Mouse (Mus musculus) telencephalon, adult 2 months (tissue): ENCODE results near the gene Terb1.

Experiments
- DNase-seq: peaks from one replicate; pipeline ENCODE4 v3.0.0-alpha.2; 2011; ENCODE audit warnings: low read depth, low spot score

Terb1 gene

GRCm38 (mm10) chr8:104509061-104510006, at the start of gene Terb1:
TSS of gene Terb1 (minus strand) at chr8:104509910.
- DNase-seq, result no peak

DNA sequence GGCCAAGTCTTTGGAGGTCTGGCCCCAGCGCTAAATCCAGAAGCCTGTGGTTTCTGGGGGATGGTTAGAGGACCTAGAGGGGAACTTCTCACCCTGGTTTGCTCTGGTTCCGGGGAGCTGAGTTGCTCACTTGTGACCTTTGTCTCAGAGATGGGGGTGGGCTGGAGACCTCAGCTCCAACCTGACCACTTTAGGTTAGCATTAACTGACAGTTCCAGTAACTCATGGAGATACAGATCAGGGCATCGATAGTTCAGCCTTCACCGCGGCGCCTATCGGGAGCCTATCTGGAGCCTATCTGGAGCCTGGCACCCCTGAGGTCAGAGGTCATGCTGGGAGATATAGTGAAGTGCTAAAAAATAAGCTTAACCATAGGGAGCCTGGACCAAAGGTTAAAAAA, 47.5 kb upstream of the Terb1 start:
- no peak for DNase-seq

DNA sequence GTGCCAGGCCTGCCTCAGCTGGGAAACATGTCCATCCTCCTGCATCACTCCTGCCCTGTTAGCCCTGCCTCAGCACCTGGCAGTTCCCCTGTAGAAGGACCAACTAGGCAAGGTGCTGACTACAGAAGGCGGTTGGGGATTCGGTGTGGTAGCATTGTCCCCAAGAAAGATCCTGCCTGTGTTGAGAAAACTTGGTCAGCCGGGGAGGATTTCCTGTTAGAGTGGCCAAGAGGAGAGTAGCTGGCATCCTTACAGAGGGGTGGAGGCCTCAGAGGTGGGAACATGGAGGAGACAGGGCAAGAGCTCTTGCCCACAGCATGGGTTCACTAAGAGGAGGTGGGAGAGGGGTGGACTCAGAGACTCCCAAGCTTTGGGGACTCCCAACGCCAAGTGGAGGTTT, 45.5 kb upstream of the Terb1 start:
- no peak for DNase-seq

- no peak for DNase-seq
Observed at GRCm38 (mm10) chr8:104543440-104544045, 33.8 kb upstream of the Terb1 start.

GRCm38 (mm10) chr8:104542160-104542559, 32.5 kb upstream of the Terb1 start:
- peak; percentile 92 for DNase-seq

DNA sequence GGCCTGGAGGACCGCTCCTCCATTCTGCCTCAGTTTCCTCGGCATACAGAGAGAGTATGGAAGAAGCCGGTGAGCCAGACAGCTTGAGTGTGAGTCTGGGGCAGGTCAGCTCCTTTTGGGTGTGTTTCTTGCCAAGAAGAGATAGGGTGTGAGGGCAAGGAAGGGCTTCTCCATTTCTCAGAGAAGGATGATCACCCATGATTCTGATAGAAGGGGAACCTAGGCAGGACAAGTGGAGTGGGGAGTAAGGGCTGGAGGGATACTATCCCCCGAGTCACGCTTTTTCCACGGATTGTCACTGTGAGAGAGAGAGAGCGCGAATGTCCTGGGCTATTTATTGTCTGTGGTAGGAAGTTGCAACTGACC, 31.8 kb upstream of the Terb1 start:
- DNase-seq, result no peak

GRCm38 (mm10) chr8:104540710-104541514, 31.2 kb upstream of the Terb1 start:
- DNase-seq, result no peak

DNA sequence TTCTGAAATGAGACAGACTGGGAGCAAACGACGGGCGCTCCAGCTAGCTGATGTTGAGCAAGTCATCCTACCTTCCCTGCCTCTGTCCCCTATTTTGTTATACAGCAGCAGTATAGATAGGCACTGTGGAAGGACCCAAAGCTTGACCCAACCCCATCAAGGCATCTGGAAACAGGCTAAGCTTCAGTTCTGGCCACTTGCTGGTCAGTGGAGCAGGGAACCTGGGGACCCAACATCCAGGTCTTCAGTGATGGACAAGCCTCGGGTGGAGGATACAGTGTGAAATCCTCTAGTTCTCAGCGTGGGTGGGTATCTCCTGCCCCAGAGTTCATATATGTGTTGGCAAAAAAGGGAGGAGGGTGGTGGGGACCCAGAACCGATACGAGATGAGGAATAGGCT, 30.5 kb upstream of the Terb1 start:
- no peak for DNase-seq

- peak; percentile 50 for DNase-seq
Observed at GRCm38 (mm10) chr8:104539566-104539965, 29.9 kb upstream of the Terb1 start.

DNA sequence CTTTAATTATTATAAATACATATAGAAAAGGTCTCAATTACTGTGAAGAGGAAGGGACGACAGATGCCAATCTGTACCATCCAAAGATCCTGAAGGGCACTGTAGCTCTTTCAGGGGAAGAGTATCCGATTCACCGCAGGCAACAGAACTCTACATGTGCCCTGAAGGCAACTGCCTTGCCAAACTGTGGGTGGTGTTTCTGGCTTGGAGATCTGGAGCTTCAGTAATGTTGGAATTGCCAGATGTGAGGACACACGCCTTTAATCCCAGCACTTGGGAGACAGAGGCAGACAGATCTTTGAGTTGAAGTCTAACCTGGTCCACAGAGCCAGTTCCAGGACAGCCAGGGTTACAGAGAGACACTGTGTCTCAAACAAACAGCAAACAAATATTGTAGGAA, 29.2 kb upstream of the Terb1 start:
- DNase-seq, result peak; percentile 39

DNA sequence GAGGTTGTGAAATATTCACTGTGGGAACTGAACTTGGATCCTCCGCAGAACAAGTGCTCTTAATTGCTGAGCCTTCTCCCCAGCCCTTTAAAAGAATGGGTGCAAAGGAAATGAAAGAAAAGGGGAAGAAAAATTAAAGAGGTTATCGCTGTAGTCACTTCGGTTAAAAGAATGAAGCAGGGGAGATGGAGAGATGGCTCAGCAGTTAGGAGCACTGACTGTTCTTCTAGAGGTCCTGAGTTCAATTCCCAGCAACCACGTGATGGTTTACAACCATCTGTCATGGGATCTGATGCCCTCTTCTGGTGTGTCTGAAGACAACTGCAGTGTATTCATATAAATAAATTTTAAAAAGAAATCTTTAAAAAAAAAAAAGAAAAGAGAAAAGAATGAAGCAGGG, 26.3 kb upstream of the Terb1 start:
- DNase-seq, result no peak

- DNase-seq, result no peak
Observed at GRCm38 (mm10) chr8:104535378-104535777, 25.7 kb upstream of the Terb1 start.

DNA sequence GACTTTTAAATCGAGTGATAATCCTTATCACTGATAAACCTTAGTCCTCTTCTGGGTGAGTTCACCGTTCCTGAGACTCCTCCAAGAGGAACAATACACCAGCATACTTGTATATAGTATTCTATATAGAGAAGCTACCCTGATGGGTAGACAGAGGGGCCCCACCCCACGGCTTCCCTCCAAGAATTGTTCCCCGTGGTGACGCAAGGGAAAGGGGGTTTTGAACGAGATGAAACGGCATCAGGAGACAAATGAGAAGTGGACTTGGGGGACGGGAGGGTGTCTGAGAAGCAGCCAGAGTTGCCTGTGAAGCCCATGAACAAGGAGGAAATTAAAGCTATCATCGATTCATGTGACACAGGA, 25.1 kb upstream of the Terb1 start:
- DNase-seq, result no peak

DNA sequence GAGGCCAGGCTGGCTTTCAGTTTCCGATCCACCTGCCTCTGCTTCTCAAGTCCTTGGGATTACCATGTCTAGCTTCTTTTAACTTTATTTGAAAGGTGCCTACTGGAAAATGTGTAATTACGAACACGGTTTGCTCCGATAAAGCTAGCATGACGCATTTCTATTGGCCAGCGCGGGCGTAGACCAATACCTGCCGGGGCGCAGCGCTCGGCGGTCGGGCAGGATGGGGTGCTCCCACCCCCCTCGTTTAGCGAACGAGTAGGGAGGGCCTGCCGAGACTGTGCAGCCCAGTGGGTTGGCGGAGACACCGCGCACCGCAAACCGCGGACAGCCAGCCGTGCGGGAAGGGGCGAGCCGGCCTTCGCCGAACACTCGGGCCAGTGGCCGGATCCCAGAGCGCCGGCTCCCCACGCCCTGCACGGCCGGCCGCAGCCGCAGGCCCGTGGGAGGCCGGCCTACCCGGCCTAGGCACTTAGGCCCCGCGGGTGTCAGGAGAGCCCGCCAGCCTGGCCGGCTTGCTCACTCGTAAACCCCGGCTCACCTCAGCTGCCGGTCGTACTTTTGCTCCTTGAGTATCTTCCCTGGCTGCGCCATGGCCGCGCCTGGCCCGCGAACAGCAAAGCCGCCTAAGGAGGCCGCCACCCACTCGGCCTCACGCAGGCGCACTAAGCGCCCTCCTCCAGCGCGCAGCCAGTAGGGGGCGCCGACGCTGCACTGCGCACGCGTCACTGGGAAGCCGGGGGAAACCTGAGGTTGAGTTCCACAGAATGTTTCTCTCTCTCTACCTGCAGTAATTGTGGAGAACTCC, 24.5 kb upstream of the Terb1 start, which contains the start of the genes Nae1 and Car7:
TSS of gene Nae1 (minus strand) at position 667 of the 808 bp plus-strand sequence.
TSS of gene Car7 (plus strand) at position 719 of the 808 bp plus-strand sequence.
- peak; percentile 83 for DNase-seq

- DNase-seq, result no peak
Observed at GRCm38 (mm10) chr8:104533551-104533950, 23.8 kb upstream of the Terb1 start.

GRCm38 (mm10) chr8:104529671-104530070, 20.0 kb upstream of the Terb1 start:
- no peak for DNase-seq

DNA sequence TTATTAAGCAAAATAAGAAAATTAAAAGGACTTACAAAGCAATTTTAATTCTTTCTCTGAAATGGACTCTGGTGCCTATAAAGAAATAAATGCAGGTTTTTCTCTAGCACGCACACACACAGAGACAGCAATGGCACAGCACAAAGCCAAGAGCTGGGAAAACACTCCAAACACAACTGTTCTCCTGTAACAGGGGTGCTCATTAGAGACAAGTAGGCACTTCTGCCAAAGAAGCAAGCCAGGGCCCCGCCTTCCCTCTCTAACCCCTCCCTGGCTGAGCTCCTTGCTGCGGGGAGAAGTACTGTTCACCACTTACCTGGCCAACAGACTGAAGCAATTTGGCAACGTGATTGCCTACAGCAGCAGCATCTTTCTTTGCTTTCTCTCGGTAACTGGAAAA, 8.2 kb upstream of the Terb1 start:
- no peak for DNase-seq

DNA sequence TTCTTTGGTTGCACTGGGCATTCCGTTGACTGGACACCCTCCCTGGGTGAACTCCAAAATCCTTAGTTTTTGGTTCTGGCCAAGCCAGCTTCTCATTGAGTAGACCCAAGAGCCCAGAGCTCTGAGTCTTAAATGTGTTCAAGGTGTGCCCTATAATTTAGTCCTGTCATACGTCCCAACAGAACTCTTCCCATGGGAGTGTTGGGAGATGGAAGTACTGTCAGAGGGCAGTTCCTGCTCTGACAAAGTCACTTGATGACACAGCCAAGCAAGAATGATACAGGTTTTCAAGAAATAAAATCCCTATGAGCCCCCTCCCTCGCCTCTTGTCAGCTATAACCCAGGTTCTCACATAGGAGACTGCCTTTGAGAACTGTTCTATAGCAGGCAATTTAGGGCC, 424 bp upstream of the Terb1 start:
- no peak for DNase-seq

DNA sequence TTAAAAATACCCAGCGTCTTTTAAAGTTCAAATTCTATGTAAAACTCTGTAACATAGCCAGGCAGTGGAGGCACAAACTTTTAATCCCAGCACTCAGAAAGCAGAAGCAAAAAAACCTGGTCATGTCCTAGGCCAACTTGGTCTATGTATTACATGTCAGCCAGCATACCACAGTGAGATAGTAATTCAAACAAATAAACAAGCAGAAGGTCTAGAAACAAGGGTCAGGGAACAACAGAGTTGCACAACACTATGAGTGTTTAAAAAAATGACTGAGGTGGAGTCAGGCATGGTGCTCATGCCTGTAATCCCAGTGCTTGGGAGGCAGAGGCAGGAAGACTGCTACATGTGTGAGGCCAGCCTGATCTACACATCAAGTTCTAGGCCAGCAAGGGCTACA, 30.6 kb downstream of the Terb1 start:
- no peak for DNase-seq

DNA sequence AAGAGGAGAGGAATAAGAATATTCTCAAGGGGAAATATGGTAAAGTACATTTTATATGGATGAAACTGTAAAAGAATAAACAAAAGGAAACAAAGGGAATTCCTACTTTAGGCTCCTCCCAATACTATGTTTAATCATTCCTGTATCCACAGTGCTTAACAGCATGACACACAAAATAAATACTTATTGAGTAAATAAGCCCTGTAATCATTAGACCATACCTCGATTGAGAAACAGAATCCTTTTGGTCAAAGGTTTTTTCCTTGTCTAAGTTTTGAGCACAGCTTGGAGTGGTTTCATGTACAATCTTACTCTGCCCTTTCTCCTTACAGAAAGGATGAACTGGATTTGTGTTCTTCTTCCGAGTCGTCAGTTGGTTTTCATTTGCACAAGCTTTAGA, 37.2 kb downstream of the Terb1 start:
- DNase-seq, result no peak

DNA sequence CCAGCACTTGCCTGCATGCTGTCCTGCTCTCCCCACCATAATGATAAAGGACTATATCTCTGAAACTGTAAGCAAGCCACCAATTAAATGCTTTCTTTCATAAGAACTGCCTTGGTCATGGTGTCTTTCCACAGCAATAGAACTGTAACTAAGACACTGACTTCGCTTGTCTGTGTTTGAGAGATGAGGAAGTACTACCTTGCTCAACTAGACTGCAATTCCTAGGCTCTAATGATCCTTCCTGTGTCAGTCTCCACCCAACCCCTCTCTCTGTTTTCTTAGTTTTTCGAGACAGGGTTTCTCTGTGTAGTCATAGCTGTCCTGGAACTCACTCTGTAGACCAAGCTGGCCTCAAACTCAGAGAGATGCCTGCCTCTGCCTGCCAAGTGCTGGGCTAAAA, 42.2 kb downstream of the Terb1 start:
- DNase-seq, result no peak
